Mouse (Mus musculus) ES-Bruce4 (cell line): ENCODE measurements around the gene Otulinl.

ENCODE experiments used
- CTCF ChIP-seq: IDR thresholded peaks from one replicate; pipeline ENCODE4 v1.8.1; 2011; ENCODE audit warnings: low read depth, low read length
- EP300 ChIP-seq: IDR thresholded peaks from 2 replicates; pipeline ENCODE4 v1.6.1; 2011; ENCODE audit warnings: low read depth, low read length; ENCODE audit not compliant: insufficient read depth

DNA sequence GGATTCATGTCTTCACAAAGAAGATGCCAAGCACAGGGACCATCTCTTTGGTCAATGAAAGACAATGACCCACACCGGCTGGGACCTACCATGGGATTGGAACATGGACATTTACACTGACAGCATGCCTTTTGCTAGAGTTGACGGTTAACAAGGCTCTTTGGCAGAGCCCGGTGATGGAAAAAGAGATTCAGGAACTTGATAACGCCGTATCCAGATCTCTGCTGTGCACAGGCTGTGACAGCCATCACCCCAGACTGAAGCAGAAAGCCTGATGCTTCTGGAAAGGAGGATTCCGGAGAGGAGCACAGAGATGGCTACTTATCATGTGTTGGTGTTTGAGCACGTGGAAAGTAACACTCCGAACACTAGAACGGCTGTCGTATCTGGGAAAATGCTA is 11.9 kb upstream of the Otulinl start:
- TF ChIP-seq EP300 (no peak), CTCF (no peak)
